Mouse (Mus musculus) embryo, embryonic 9.5 days (tissue): ENCODE measurements at regions not wholly inside any gene's neighbourhood (a gene's known extent, or its start where the extent isn't known, plus 50 kb on each side); places are given as distances from the start of the nearest gene placed in this dataset.

Experiments used
- DNase-seq: peaks from one replicate; pipeline ENCODE4 v3.0.0-alpha.2; 2017; ENCODE audit errors: extremely low spot score

DNA sequence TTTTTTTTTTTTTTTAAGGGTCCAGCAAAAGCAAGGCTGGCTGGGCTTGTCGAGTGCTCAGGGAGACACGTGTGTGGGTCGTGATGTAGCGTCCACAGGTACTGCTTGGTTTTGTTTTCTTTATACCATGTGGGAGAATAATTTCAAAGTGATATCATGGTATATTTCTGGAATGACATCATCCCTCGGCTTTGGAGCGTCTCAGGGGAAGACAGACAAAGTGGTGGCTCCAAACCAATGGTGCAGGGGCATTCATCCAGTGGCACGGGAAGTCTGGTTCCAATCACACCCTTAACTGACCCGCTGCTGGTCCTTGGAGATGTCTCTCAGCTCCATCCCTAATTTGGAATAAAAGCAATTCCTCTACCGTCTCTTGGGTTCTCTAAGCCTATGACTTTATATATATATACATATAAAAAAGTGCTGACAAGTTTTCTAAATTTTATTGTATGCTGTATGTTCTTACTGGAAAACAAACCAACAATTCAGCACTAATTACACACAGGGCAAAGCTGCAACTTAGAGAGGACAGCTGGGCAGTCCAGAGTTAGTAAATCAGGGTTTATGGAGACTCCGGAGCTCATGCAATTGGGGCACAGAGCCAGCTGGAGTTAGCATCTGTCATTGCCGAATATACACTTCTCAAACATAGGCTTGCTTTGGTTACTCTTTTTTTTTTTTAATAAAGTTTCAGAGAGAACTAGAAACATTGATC is 115.3 kb downstream of the Evx1 start:
- no peak for DNase-seq

GRCm38 (mm10) chr6:52429204-52429552 is 115.9 kb downstream of the Evx1 start:
- no peak for DNase-seq

DNA sequence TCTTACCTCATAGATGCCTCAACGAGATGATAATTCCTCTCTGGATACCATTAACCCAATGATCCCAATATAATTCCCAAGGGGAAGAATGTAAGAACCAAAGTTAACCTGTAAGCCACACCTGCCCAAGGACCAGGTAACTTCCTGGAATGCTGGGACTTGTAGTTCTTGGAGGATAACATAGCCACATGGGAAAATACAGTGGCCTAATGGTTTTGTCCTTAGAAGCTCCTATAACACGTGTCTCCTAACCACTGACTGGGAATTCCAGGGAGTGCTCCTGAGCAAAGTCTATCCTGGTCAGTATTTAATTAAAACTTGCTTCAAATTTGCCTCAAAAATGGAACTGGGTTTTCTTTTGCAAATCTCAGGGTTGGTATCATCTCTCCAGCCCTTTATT is 119.9 kb downstream of the Evx1 start:
- no peak for DNase-seq

DNA sequence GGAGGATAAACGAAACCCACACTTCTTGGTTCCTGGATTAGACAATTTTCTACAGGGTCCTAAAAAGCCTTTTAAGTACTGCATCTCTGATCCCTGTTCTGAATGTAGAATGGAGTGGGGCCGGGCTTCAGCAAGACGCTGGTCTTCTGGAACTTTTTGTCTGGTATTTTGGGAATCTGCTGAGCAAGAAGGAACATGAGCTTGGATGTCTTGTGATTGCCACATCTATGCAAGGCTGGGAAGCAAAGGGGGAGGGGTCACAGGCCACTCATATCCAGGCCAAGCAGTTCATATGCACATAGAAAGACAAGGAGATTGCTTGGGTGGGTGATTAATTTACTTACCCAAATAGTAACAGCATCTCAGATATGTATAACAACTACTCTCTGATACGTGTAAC is 121.5 kb downstream of the Evx1 start:
- no peak for DNase-seq

- DNase-seq: no peak
These were observed 122.1 kb downstream of the Evx1 start for GRCm38 (mm10) chr6:52435358-52435757.

GRCm38 (mm10) chr6:52438366-52438765 is 125.1 kb downstream of the Evx1 start:
- DNase-seq: no peak

DNA sequence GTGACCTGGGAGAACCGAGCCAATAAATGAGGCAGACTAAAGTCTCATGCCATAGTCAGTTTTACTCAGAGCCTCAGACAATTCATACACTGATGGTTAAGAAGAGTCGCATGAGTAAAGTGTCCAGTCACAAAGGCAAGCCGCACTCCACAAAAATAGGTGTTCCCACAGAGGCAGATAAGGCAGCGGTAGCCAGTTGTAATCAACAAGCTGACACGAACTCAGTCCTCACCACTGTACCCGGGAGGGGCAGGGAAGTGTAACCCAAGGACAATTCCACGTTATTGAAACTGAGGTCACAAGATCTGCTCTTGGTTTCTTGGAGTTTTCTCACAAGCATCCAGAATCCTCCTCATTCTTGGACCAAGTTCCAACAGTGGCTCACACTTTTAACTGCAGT is 125.9 kb downstream of the Evx1 start:
- no peak for DNase-seq

DNA sequence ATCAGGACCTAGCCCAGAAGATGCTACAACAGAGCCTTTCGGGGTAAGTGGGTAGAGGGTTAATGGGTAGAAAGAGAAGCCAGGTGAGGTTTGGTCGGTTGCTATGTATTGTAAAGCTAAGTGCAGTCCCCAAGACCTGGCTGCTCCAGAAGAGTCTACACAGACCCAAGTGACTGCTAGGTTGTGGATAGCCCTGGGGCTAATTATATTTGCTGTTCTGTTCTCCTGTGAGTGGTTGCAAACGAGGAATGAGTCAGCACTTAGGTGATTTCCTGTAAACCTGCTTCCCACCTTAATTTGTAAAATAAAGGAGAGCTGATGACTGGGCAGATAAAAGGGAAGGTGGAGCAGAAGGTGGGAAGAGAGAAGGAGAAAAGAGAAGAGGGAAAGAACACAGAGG is 126.9 kb downstream of the Evx1 start:
- no peak for DNase-seq

- no peak for DNase-seq
These were observed 130.1 kb downstream of the Evx1 start for GRCm38 (mm10) chr6:52443112-52443984.

DNA sequence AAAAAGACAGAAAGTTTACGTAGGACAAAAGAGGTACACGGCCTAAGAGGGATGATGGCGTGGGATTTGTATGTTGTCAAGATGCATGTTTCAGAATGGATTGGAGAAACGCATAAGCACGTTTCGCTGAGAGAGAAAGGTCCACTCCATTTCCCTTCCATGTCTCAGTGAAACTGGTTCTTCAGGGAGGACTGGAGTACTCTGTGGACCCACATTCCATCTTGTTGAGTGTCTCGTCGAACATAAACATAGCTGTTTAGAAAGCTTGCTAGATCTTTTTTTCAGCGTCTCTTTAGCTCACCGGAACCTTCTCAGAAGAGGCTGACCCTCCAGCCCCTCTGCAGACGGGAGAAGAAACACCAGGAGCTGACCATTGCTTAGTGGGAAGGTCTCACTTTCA is 145.5 kb downstream of the Evx1 start:
- DNase-seq: no peak

GRCm38 (mm10) chr6:52461186-52461585 is 147.9 kb downstream of the Evx1 start:
- no peak for DNase-seq

GRCm38 (mm10) chr6:52463369-52463768 is 150.1 kb downstream of the Evx1 start:
- no peak for DNase-seq

- DNase-seq: no peak
These were observed 151.3 kb downstream of the Evx1 start for GRCm38 (mm10) chr6:52464571-52464970.

- DNase-seq: no peak
These were observed 152.7 kb downstream of the Evx1 start for GRCm38 (mm10) chr6:52465834-52466525.

DNA sequence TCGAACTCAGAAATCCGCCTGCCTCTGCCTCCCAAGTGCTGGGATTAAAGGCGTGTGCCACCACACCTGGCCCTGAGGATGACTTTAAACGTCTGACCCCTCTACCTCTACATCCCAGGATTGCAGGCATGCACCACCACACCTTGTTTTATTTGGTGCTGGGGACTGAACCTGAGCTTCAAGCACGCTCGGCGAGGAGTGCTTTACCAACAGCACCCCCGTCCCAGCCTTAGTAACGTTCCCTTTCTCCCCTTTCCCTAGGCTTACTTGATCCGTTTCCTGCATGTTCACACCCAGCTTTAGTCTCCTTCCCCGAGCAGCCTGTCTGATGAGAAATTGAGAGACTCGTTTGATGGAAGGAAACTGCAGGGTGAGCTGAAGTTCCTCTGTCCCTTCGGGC is 157.5 kb downstream of the Evx1 start:
- no peak for DNase-seq

GRCm38 (mm10) chr6:52471384-52471957 is 158.2 kb downstream of the Evx1 start:
- DNase-seq: no peak

DNA sequence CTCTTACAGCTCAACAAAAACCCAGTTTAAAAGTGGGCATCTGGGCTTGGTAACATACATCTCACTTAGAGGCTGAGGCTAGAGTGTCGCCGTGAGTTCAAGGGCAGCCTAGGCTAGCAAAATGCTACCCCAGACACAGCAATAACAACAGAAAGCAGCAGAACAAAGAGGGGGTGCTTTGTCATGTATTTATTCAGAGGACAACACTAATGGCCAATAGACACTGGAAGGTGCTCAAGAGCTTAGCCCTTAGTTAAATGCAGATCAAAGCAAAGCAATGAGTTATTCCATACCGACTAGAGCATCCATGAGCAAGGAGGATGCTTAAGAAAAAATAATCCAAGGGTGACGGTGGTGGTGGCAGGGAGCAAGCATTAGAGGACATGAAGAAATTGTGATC is 158.7 kb downstream of the Evx1 start:
- DNase-seq: no peak

GRCm38 (mm10) chr6:52473042-52473589 is 159.8 kb downstream of the Evx1 start:
- DNase-seq: no peak

DNA sequence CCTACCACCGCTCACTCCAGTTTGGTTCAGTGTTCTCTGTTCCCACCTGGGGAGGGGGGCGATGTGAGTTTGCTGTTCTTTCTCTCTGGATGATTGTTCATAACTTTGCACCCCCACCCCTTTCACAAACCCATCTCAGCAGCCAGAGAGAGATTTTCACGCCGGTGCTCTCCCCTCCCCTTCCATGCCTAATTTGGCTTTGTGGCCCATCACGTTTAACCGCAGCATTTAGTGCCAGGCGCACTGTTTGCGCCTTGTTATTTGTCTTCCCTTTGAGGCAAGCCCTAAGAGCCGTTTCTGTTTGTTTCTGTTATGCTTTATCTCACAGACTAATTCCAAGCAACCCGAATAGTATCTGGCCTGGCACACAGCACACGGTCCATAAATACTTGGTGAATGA is 160.6 kb downstream of the Evx1 start:
- no peak for DNase-seq

DNA sequence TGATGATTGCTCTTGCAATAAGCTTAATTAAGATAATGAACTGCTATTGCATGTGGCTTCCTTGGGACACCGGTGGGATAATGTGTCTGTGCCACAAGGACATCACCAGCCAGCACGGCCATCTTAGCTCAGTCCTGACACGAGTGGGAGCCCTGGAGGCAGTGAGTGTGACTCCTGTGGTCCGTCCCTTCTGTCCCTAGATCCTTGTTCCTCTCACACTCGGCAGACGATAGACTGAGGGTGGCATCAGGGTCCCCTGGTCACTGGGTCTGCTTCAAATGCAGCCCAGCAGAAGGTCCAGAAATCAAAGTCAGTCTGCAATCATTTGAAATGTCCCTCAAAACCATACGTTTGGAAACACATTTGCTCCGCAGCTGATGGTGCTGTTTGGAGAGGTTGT is 162.4 kb downstream of the Evx1 start:
- no peak for DNase-seq

- no peak for DNase-seq
These were observed 163.3 kb downstream of the Hibadh start for GRCm38 (mm10) chr6:52476907-52477306.

GRCm38 (mm10) chr6:52477380-52477779 is 162.8 kb downstream of the Hibadh start:
- no peak for DNase-seq
